ENCODE assay signal across 25 mouse cellular contexts in the genomic region with DNA sequence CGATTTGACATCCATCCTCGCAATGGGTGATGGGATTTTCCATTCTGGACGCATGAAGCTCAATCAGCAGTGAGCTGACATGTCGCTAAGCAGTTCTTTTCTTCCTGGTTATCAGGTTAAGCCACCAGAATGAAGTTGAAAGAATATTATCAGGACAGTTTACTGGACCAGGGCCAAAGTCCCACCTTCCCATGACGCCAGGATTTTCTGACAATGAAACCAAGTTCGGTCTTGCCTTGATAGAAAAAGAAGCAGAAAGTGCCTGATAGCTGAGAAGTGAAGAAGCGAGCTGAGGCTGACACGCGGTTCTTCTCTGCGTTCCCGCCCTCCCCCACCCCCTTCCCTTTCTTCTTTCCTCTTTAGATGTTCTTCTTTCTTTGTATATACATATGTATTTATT. TPM values are rescaled to one million over a fixed set of nuclear protein-coding genes. Genes with fewer than 3 reads are reported as not detected.
DNase-seq lines count a peak whose midpoint lies in the region; ATAC-seq and TF ChIP-seq lines count a peak whose summit lies in the region.
"Had no signal": no experiment of that assay in that cellular context is flagged by ENCODE, and none has a peak within 500 bp of the region (broad histone marks: within the 10 kb centered on the region; RNA-seq: fewer than 3 reads in every experiment).

No protein-coding gene starts in this region.

- no peak overlapping the region for H3K4me2 ChIP-seq in heart, embryonic 12.5 days
- H3K4me2 ChIP-seq in liver, embryonic 15.5 days = peak overlapping the region; percentile 33
- H3K4me2 ChIP-seq: embryonic facial prominence, embryonic 12.5 days; forebrain, embryonic 12.5 days; heart, embryonic 13.5 days; hindbrain, embryonic 14.5 days; midbrain, embryonic 12.5 days; neural tube, embryonic 13.5 days had no signal

- TF ChIP-seq RAD21 in MEL (IDR thresholded peaks at IDR 0.05; ENCODE audit: low read depth, low read length) = no peak

- ATAC-seq in heart, embryonic 12.5 days (ENCODE audit: insufficient number of reproducible peaks, low FRiP score) = no peak
- no peak for ATAC-seq in liver, embryonic 15.5 days (ENCODE audit: insufficient read depth)
- no peak for ATAC-seq in CD4-positive, CD25-positive, alpha-beta regulatory T cell, adult 4 months
- ATAC-seq: intestine, postnatal 0 days; lung, postnatal 0 days had no signal

- WGBS in heart, embryonic 10.5 days = 67% methylated on average over 11 of the region's 11 CpGs
- 64% methylated on average over 11 of the region's 11 CpGs for WGBS in heart, embryonic 12.5 days
- 35% methylated on average over 11 of the region's 11 CpGs for WGBS in liver, embryonic 15.5 days (ENCODE audit: insufficient replicate concordance)

- no peaks in the 10 kb centered on the region for H3K9me3 ChIP-seq in heart, embryonic 10.5 days
- no peaks in the 10 kb centered on the region for H3K9me3 ChIP-seq in heart, embryonic 12.5 days (replicated peaks)
- H3K9me3 ChIP-seq in MEL (replicated peaks; ENCODE audit: insufficient read depth, low read length) = no peaks in the 10 kb centered on the region
- H3K9me3 ChIP-seq in liver, embryonic 15.5 days (replicated peaks) = no peaks in the 10 kb centered on the region
- H3K9me3 ChIP-seq: embryonic facial prominence, embryonic 12.5 days; forebrain, embryonic 12.5 days; heart, embryonic 13.5 days; midbrain, embryonic 12.5 days; neural tube, embryonic 13.5 days had no signal

- TF ChIP-seq CTCF in MEL (IDR thresholded peaks at IDR 0.05 in 2 of 3, conservative IDR thresholded peaks at IDR 0.05 in 1 of 3; ENCODE audit: control insufficient read depth in 1 of 3, insufficient read depth in 1 of 3, low read depth in 2 of 3, low read length in 3 of 3, poor library complexity in 1 of 3, severe bottlenecking in 1 of 3) = no peak

- no peaks in the 10 kb centered on the region for H3K27me3 ChIP-seq in heart, embryonic 10.5 days (ENCODE audit: insufficient read depth, poor library complexity, severe bottlenecking)
- no peaks in the 10 kb centered on the region for H3K27me3 ChIP-seq in heart, embryonic 12.5 days (replicated peaks)
- no peaks in the 10 kb centered on the region for H3K27me3 ChIP-seq in MEL (ENCODE audit: control insufficient read depth in 1 of 2, insufficient read depth in 2 of 2, low read length in 2 of 2)
- H3K27me3 ChIP-seq in liver, embryonic 15.5 days = no peaks in the 10 kb centered on the region
- H3K27me3 ChIP-seq: embryonic facial prominence, embryonic 12.5 days; forebrain, embryonic 12.5 days; heart, embryonic 13.5 days; midbrain, embryonic 12.5 days; neural tube, embryonic 13.5 days had no signal

- H3K4me1 ChIP-seq in heart, embryonic 10.5 days = no peaks in the 10 kb centered on the region
- H3K4me1 ChIP-seq in heart, embryonic 12.5 days (replicated peaks) = no peaks in the 10 kb centered on the region; the same call in 1 of the 2 replicates
- peaks cover 44 to 62% of the 10 kb centered on the region in 2 experiments for H3K4me1 ChIP-seq in MEL (ENCODE audit: control insufficient read depth in 1 of 2, insufficient read depth in 2 of 2, low read length in 2 of 2)
- H3K4me1 ChIP-seq in liver, embryonic 15.5 days (replicated peaks) = peaks cover 77% of the 10 kb centered on the region
- H3K4me1 ChIP-seq: embryonic facial prominence, embryonic 12.5 days; forebrain, embryonic 12.5 days; midbrain, embryonic 12.5 days; neural tube, embryonic 13.5 days had no signal

- H3K9ac ChIP-seq in heart, embryonic 12.5 days = no peak overlapping the region
- peak overlapping the region; percentile 60 for H3K9ac ChIP-seq in MEL (ENCODE audit: control insufficient read depth, low read depth, low read length, poor library complexity, severe bottlenecking)
- 0 out of 2 replicates have a peak overlapping the region, but pooled peaks have one; percentile 14 for H3K9ac ChIP-seq in liver, embryonic 15.5 days
- H3K9ac ChIP-seq: embryonic facial prominence, embryonic 12.5 days; forebrain, embryonic 12.5 days; heart, embryonic 13.5 days; hindbrain, embryonic 14.5 days; midbrain, embryonic 12.5 days; neural tube, embryonic 13.5 days had no signal

- H3K36me3 ChIP-seq in heart, embryonic 10.5 days = no peaks in the 10 kb centered on the region
- no peaks in the 10 kb centered on the region for H3K36me3 ChIP-seq in heart, embryonic 12.5 days
- peaks cover 0 to 63% of the 10 kb centered on the region in 2 experiments; a peak in 2 of 4 replicates for H3K36me3 ChIP-seq in MEL (ENCODE audit: control insufficient read depth in 1 of 2, insufficient read depth in 2 of 2, low read length in 2 of 2)
- no peaks in the 10 kb centered on the region for H3K36me3 ChIP-seq in liver, embryonic 15.5 days (replicated peaks)
- H3K36me3 ChIP-seq: embryonic facial prominence, embryonic 12.5 days; forebrain, embryonic 12.5 days; heart, embryonic 13.5 days; midbrain, embryonic 12.5 days; neural tube, embryonic 13.5 days had no signal

- peak; percentile 76 for DNase-seq in heart, embryonic 10.5 days (ENCODE audit: low spot score)
- peak; percentile 95 for DNase-seq in MEL (ENCODE audit: low read depth, low spot score)
- peak; percentile 71 for DNase-seq in c-Kit-positive CD71-positive TER-119-negative erythroid progenitor cells, embryonic 14.5 days (ENCODE audit: low read depth)
- DNase-seq in layer of hippocampus, adult 11-12 months (ENCODE audit: low spot score) = no peak
- DNase-seq in kidney, adult 9 months = no peak
- DNase-seq: adrenal gland, postnatal 14 days; cerebellum, adult 2 months; cerebellum, postnatal 25 days; gastrocnemius, postnatal 36 days; heart, adult 18-20 months; heart, postnatal 10 days; kidney, postnatal 14 days; right cerebral cortex, postnatal 4 days; thymus, postnatal 4 days had no signal

- peak; percentile 70 to 81 for TF ChIP-seq EP300 in MEL (IDR thresholded peaks at IDR 0.05; ENCODE audit: low read depth in 1 of 2, low read length in 2 of 2)

- no peak overlapping the region for H3K27ac ChIP-seq in heart, embryonic 10.5 days
- no peak overlapping the region for H3K27ac ChIP-seq in heart, embryonic 12.5 days (ENCODE audit: poor library complexity, severe bottlenecking)
- H3K27ac ChIP-seq in MEL (ENCODE audit: control insufficient read depth, low read depth, low read length) = peak overlapping the region; percentile 96
- H3K27ac ChIP-seq in liver, embryonic 15.5 days (replicated peaks) = peak overlapping the region; percentile 67
- H3K27ac ChIP-seq: embryonic facial prominence, embryonic 12.5 days; forebrain, embryonic 12.5 days; heart, embryonic 13.5 days; hindbrain, embryonic 14.5 days; midbrain, embryonic 12.5 days; neural tube, embryonic 13.5 days had no signal

- peak in 1 of 2 experiments; percentile 66; a peak in 2 of 4 replicates for TF ChIP-seq POLR2A in MEL (IDR thresholded peaks at IDR 0.05; ENCODE audit: control insufficient read depth in 1 of 2, insufficient read depth in 1 of 2, low read depth in 1 of 2, low read length in 2 of 2, poor library complexity in 1 of 2)

- H3K4me3 ChIP-seq in heart, embryonic 10.5 days = no peak overlapping the region
- H3K4me3 ChIP-seq in heart, embryonic 12.5 days = no peak overlapping the region
- H3K4me3 ChIP-seq in MEL (ENCODE audit: control insufficient read depth in 1 of 2, insufficient read depth in 1 of 2, low read depth in 2 of 2, low read length in 2 of 2) = peak overlapping the region in 1 of 2 experiments; percentile 38; a peak in 2 of 4 replicates
- H3K4me3 ChIP-seq in liver, embryonic 15.5 days (replicated peaks) = no peak overlapping the region
- H3K4me3 ChIP-seq: embryonic facial prominence, embryonic 12.5 days; forebrain, embryonic 12.5 days; heart, embryonic 13.5 days; midbrain, embryonic 12.5 days; neural tube, embryonic 13.5 days had no signal

- H3K79me2 ChIP-seq in MEL (ENCODE audit: control insufficient read depth, insufficient read depth, low read length, poor library complexity) = no peaks in the 10 kb centered on the region

TF ChIP-seq in MEL, 35 proteins besides CTCF, POLR2A, EP300 and RAD21 (continues in another document):
- TF ChIP-seq MAFK (IDR thresholded peaks at IDR 0.05; ENCODE audit: borderline replicate concordance, low read depth, low read length) (peak; percentile 29), GATA1 (IDR thresholded peaks at IDR 0.05; ENCODE audit: low read depth, low read length) (peak; percentile 82), SMC3 (IDR thresholded peaks at IDR 0.05; ENCODE audit: low read depth, low read length) (no peak), CHD1 (IDR thresholded peaks at IDR 0.05; ENCODE audit: low read depth, low read length) (no peak), ELF1 (IDR thresholded peaks at IDR 0.05; ENCODE audit: low read depth, low read length) (0 out of 2 replicates have a peak, but pooled peaks have one; percentile 45), KAT2A (conservative IDR thresholded peaks at IDR 0.05; ENCODE audit: low read depth, low read length) (0 out of 2 replicates have a peak, but pooled peaks have one; percentile 17), HCFC1 (IDR thresholded peaks at IDR 0.05; ENCODE audit: low read depth, low read length) (peak; percentile 45; the same call in 1 of the 2 replicates), USF1 (IDR thresholded peaks at IDR 0.05; ENCODE audit: low read depth, low read length) (no peak), UBTF (IDR thresholded peaks at IDR 0.05; ENCODE audit: borderline replicate concordance, insufficient read depth, low read depth, low read length) (no peak), ZNF384 (IDR thresholded peaks at IDR 0.05; ENCODE audit: low read depth, low read length) (no peak), TBP (IDR thresholded peaks at IDR 0.05; ENCODE audit: low read depth, low read length) (peak; percentile 75), JUND (IDR thresholded peaks at IDR 0.05; ENCODE audit: low read depth, low read length) (no peak), MYB (IDR thresholded peaks at IDR 0.05; ENCODE audit: low read depth, low read length) (no peak), POLR2AphosphoS5 (IDR thresholded peaks at IDR 0.05; ENCODE audit: borderline replicate concordance, low read depth, low read length) (no peak), TAL1 (IDR thresholded peaks at IDR 0.05; ENCODE audit: low read length) (peak; percentile 53), E2F4 (IDR thresholded peaks at IDR 0.05; ENCODE audit: borderline replicate concordance, low read depth, low read length) (peak; percentile 78), MAX (IDR thresholded peaks at IDR 0.05; ENCODE audit: low read length) (peak; percentile 82), RCOR1 (IDR thresholded peaks at IDR 0.05; ENCODE audit: low read depth, low read length) (peak; percentile 84)

RNA-seq across cellular contexts. Expression of a gene that starts 30.6 kb away (rescaled TPM):
- 92.2 and 95.8 TPM in 2 replicates for polyA plus RNA-seq in heart, embryonic 10.5 days (2016; fragmentation: Nextera tagmentation; extraction: Ambion mirVana)
- 77.0 and 81.6 TPM in 2 replicates for polyA plus RNA-seq in heart, embryonic 12.5 days (2016; fragmentation: Nextera tagmentation; extraction: Ambion mirVana)
- total RNA-seq in MEL (2012; rRNA removed) = 115 and 133 TPM in 2 replicates
- polyA plus RNA-seq in MEL (2012; ENCODE audit: insufficient read depth in 1 of 2, insufficient read length in 2 of 2, low read depth in 1 of 2, low replicate concordance in 2 of 2, missing spikeins in 1 of 2) = 100 to 1,000 TPM in 1 of 2 experiments, not detected in 1; 103 TPM
- 56.8 and 56.9 TPM in 2 replicates for polyA plus RNA-seq in liver, embryonic 15.5 days (2015; fragmentation: Nextera tagmentation; extraction: Ambion mirVana)
- polyA plus RNA-seq in CD4-positive, CD25-positive, alpha-beta regulatory T cell, adult 4 months (2017; shearing (Covaris generic)) = 100 to 1,000 TPM; 134 to 140 TPM

Comparison
In these comparisons a context has a peak if more than half of its experiments do, and no peak if none do; other contexts are left out.
1. DNase-seq: peak in heart, embryonic 10.5 days (single experiment), MEL (single experiment) and c-Kit-positive CD71-positive TER-119-negative erythroid progenitor cells, embryonic 14.5 days (single experiment); none in layer of hippocampus, adult 11-12 months (single experiment) and kidney, adult 9 months (single experiment).
2. H3K27ac ChIP-seq: peak in MEL (single experiment) and liver, embryonic 15.5 days (single experiment); none in heart, embryonic 10.5 days (single experiment) and heart, embryonic 12.5 days (single experiment).